ENCODE assay signal across 12 mouse cellular contexts in genomic region chr10:19063208-19063607, GRCm38 (mm10). TPM values are rescaled to one million over a fixed set of nuclear protein-coding genes. Genes with fewer than 3 reads are reported as not detected.
DNase-seq lines count a peak whose midpoint lies in the region; ATAC-seq and TF ChIP-seq lines count a peak whose summit lies in the region.
"Had no signal": no experiment of that assay in that cellular context is flagged by ENCODE, and none has a peak within 500 bp of the region (broad histone marks: within the 10 kb centered on the region; RNA-seq: fewer than 3 reads in every experiment).

No protein-coding gene starts in this region.

- H3K27me3 ChIP-seq in MEL (ENCODE audit: control insufficient read depth in 1 of 2, insufficient read depth in 2 of 2, low read length in 2 of 2) = no peaks in the 10 kb centered on the region
- H3K27me3 ChIP-seq in hindbrain, embryonic 11.5 days (ENCODE audit: control insufficient read depth, insufficient read depth, low read length) = no peaks in the 10 kb centered on the region
- H3K27me3 ChIP-seq: lung, embryonic 15.5 days; neural tube, embryonic 12.5 days had no signal

- no peak for TF ChIP-seq RAD21 in MEL (IDR thresholded peaks at IDR 0.05; ENCODE audit: low read depth, low read length)

- TF ChIP-seq CTCF in left cerebral cortex, adult 2 months (IDR thresholded peaks at IDR 0.05) = no peak
- TF ChIP-seq CTCF in MEL (IDR thresholded peaks at IDR 0.05 in 2 of 3, conservative IDR thresholded peaks at IDR 0.05 in 1 of 3; ENCODE audit: control insufficient read depth in 1 of 3, insufficient read depth in 1 of 3, low read depth in 2 of 3, low read length in 3 of 3, poor library complexity in 1 of 3, severe bottlenecking in 1 of 3) = no peak

- peak overlapping the region; percentile 49 for H3K9ac ChIP-seq in MEL (ENCODE audit: control insufficient read depth, low read depth, low read length, poor library complexity, severe bottlenecking)
- no peak overlapping the region for H3K9ac ChIP-seq in hindbrain, embryonic 11.5 days (ENCODE audit: low read depth, low read length)
- H3K9ac ChIP-seq: forebrain, postnatal 0 days; lung, embryonic 15.5 days; neural tube, embryonic 12.5 days had no signal

- 46% methylated on average over 3 of the region's 4 CpGs for WGBS in macrophage (ENCODE audit: missing documents)
- 87% methylated on average over 4 of the region's 4 CpGs for WGBS in hindbrain, embryonic 11.5 days

- intact Hi-C loops in left cerebral cortex, adult 2 months (cut with DNase I) = no loop called here

- H3K4me3 ChIP-seq in left cerebral cortex, adult 2 months = no peak overlapping the region
- H3K4me3 ChIP-seq in MEL (ENCODE audit: control insufficient read depth in 1 of 2, insufficient read depth in 1 of 2, low read depth in 2 of 2, low read length in 2 of 2) (peak overlapping the region; percentile 43 to 47), macrophage (ENCODE audit: inconsistent target) (no peak overlapping the region)
- H3K4me3 ChIP-seq in hindbrain, embryonic 11.5 days (ENCODE audit: low read depth, low read length) = no peak overlapping the region
- H3K4me3 ChIP-seq: lung, embryonic 15.5 days; neural tube, embryonic 12.5 days had no signal

- peaks cover 23 to 26% of the 10 kb centered on the region in 2 experiments for H3K4me1 ChIP-seq in MEL (ENCODE audit: control insufficient read depth in 1 of 2, insufficient read depth in 2 of 2, low read length in 2 of 2)
- H3K4me1 ChIP-seq in hindbrain, embryonic 11.5 days (replicated peaks; ENCODE audit: control insufficient read depth, insufficient read depth, low read length) = no peaks in the 10 kb centered on the region
- H3K4me1 ChIP-seq: lung, embryonic 15.5 days; neural tube, embryonic 12.5 days had no signal

- no peak for TF ChIP-seq POLR2A in MEL (IDR thresholded peaks at IDR 0.05; ENCODE audit: control insufficient read depth in 1 of 2, insufficient read depth in 1 of 2, low read depth in 1 of 2, low read length in 2 of 2, poor library complexity in 1 of 2)

- ATAC-seq in granulocyte monocyte progenitor cell, adult 5-6 weeks (replicated peaks; ENCODE audit: poor library complexity, severe bottlenecking) = 0 out of 2 replicates have a peak, but pooled peaks have one; percentile 10
- ATAC-seq in hindbrain, embryonic 11.5 days (ENCODE audit: low FRiP score) = no peak
- ATAC-seq: forebrain, postnatal 0 days had no signal

- H3K79me2 ChIP-seq in MEL (ENCODE audit: control insufficient read depth, insufficient read depth, low read length, poor library complexity) = no peaks in the 10 kb centered on the region; the same call in 1 of the 2 replicates
- no peaks in the 10 kb centered on the region for H3K79me2 ChIP-seq in macrophage (ENCODE audit: inconsistent target)

- TF ChIP-seq EP300 in MEL (IDR thresholded peaks at IDR 0.05; ENCODE audit: low read depth in 1 of 2, low read length in 2 of 2) = no peak

- H3K27ac ChIP-seq in left cerebral cortex, adult 2 months = peak overlapping the region; percentile 30; the same call in 1 of the 2 replicates
- H3K27ac ChIP-seq in MEL (ENCODE audit: control insufficient read depth, low read depth, low read length) = peak overlapping the region; percentile 74
- peak overlapping the region; percentile 94 for H3K27ac ChIP-seq in macrophage
- no peak overlapping the region for H3K27ac ChIP-seq in hindbrain, embryonic 11.5 days (ENCODE audit: low read depth, low read length)
- H3K27ac ChIP-seq: lung, embryonic 15.5 days; neural tube, embryonic 12.5 days had no signal

- peaks cover 0 to 41% of the 10 kb centered on the region in 2 experiments; a peak in 2 of 4 replicates for H3K36me3 ChIP-seq in MEL (ENCODE audit: control insufficient read depth in 1 of 2, insufficient read depth in 2 of 2, low read length in 2 of 2)
- H3K36me3 ChIP-seq in macrophage (ENCODE audit: inconsistent target) = no peaks in the 10 kb centered on the region
- no peaks in the 10 kb centered on the region for H3K36me3 ChIP-seq in hindbrain, embryonic 11.5 days (ENCODE audit: control insufficient read depth, insufficient read depth, low read length)
- H3K36me3 ChIP-seq: lung, embryonic 15.5 days; neural tube, embryonic 12.5 days had no signal

- no peak overlapping the region for H3K4me2 ChIP-seq in hindbrain, embryonic 11.5 days (replicated peaks; ENCODE audit: low read depth, low read length)
- H3K4me2 ChIP-seq: lung, embryonic 15.5 days; neural tube, embryonic 12.5 days had no signal

- no peaks in the 10 kb centered on the region for H3K9me3 ChIP-seq in MEL (replicated peaks; ENCODE audit: insufficient read depth, low read length)
- no peaks in the 10 kb centered on the region for H3K9me3 ChIP-seq in hindbrain, embryonic 11.5 days (ENCODE audit: control insufficient read depth, low read length)
- H3K9me3 ChIP-seq: lung, embryonic 15.5 days; neural tube, embryonic 12.5 days had no signal

- DNase-seq in left cerebral cortex, adult 2 months (ENCODE audit: extremely low spot score in 1 of 2, low spot score in 2 of 2) = no peak
- no peak for DNase-seq in left cerebral cortex, adult 11 months (ENCODE audit: low spot score)
- DNase-seq in MEL (ENCODE audit: low read depth, low spot score) = peak; percentile 58
- no peak for DNase-seq in left cerebral cortex, adult 18-20 months (ENCODE audit: low spot score in 2 of 2)
- no peak for DNase-seq in hindbrain, embryonic 11.5 days (ENCODE audit: low spot score)
- DNase-seq: cerebellum, postnatal 14 days; forebrain, postnatal 0 days; midbrain, embryonic 14.5 days had no signal

TF ChIP-seq in MEL, 35 proteins besides CTCF, POLR2A, EP300 and RAD21:
- TF ChIP-seq E2F4 (IDR thresholded peaks at IDR 0.05; ENCODE audit: borderline replicate concordance, low read depth, low read length) (no peak), NELFE (IDR thresholded peaks at IDR 0.05; ENCODE audit: low read depth, low read length) (no peak), UBTF (IDR thresholded peaks at IDR 0.05; ENCODE audit: borderline replicate concordance, insufficient read depth, low read depth, low read length) (no peak), SMC3 (IDR thresholded peaks at IDR 0.05; ENCODE audit: low read depth, low read length) (no peak), TBP (IDR thresholded peaks at IDR 0.05; ENCODE audit: low read depth, low read length) (no peak), GATA1 (IDR thresholded peaks at IDR 0.05; ENCODE audit: low read depth, low read length) (no peak), TCF12 (IDR thresholded peaks at IDR 0.05; ENCODE audit: low read depth, low read length) (no peak), GABPA (IDR thresholded peaks at IDR 0.05; ENCODE audit: low read depth, low read length) (no peak), USF2 (IDR thresholded peaks at IDR 0.05; ENCODE audit: borderline replicate concordance in 1 of 2, insufficient read depth in 1 of 2, low read depth in 1 of 2, low read length in 2 of 2) (no peak), POLR2AphosphoS5 (IDR thresholded peaks at IDR 0.05; ENCODE audit: borderline replicate concordance, low read depth, low read length) (no peak), MEF2A (IDR thresholded peaks at IDR 0.05; ENCODE audit: extremely low read depth, insufficient replicate concordance, low read depth, low read length, poor library complexity, severe bottlenecking) (no peak), ZC3H11A (IDR thresholded peaks at IDR 0.05; ENCODE audit: low read depth, low read length) (no peak), ZMIZ1 (IDR thresholded peaks at IDR 0.05; ENCODE audit: low read depth, low read length) (no peak), MYB (IDR thresholded peaks at IDR 0.05; ENCODE audit: low read depth, low read length) (no peak), CHD1 (IDR thresholded peaks at IDR 0.05; ENCODE audit: low read depth, low read length) (no peak), MAZ (IDR thresholded peaks at IDR 0.05; ENCODE audit: low read depth, low read length) (no peak)

RNA-seq across cellular contexts. Expression of gene Tnfaip3, which starts 47.8 kb away (rescaled TPM):
- 1 to 10 TPM; 4.6 to 5.1 TPM for total RNA-seq in left cerebral cortex, adult 2 months (2021)
- 0.54 and 0.56 TPM in 2 replicates for total RNA-seq in MEL (2012; rRNA removed)
- polyA plus RNA-seq in MEL (2012; ENCODE audit: insufficient read depth in 1 of 2, insufficient read length in 2 of 2, low read depth in 1 of 2, low replicate concordance in 2 of 2, missing spikeins in 1 of 2) = under 1 TPM in 1 of 2 experiments, not detected in 1; 0.38 TPM
- total RNA-seq in granulocyte monocyte progenitor cell, adult 5-6 weeks (2014; fragmentation: Nextera tagmentation) = 3.1 and 6.1 TPM in 2 replicates
- total RNA-seq in granulocyte monocyte progenitor cell, adult 5-6 weeks (2017) = 34.0 and 36.2 TPM in 2 replicates
- total RNA-seq in macrophage (2018; cell fraction: chromatin; rRNA removed) = 1,000 to 10,000 TPM in 15 of 26 experiments, 100 to 1,000 TPM in 9, 10 to 100 TPM in 2; 39.9 to 4,056 (median 1,550) TPM
- 1,000 to 10,000 TPM in 4 of 26 experiments, 100 to 1,000 TPM in 14, 10 to 100 TPM in 8; 19.7 to 1,707 (median 322) TPM for total RNA-seq in macrophage (2018; cell fraction: cytosol; rRNA removed)
- 1,000 to 10,000 TPM in 17 of 26 experiments, 100 to 1,000 TPM in 8, 10 to 100 TPM in 1; 40.8 to 3,646 (median 1,608) TPM for total RNA-seq in macrophage (2018; cell fraction: nucleus; rRNA removed)
- polyA plus RNA-seq in macrophage (2018) = 19.8 to 40.5 TPM (median 21.4 TPM) in 3 replicates
- 1 to 10 TPM; 4.6 to 6.4 TPM for total RNA-seq in left cerebral cortex, adult 18-20 months (2021)
- polyA plus RNA-seq in hindbrain, embryonic 11.5 days (2014; fragmentation: Nextera tagmentation; extraction: Ambion mirVana) = 1.4 and 2.0 TPM in 2 replicates

Comparison
In these comparisons a context has a peak if more than half of its experiments do, and no peak if none do; other contexts are left out.
1. H3K4me3 ChIP-seq: peak in MEL (2 of 2); none in left cerebral cortex, adult 2 months (single experiment), macrophage (single experiment) and hindbrain, embryonic 11.5 days (single experiment).